Mouse (Mus musculus): ENCODE measurements around the gene Adcy5. TPM values are rescaled to one million over a fixed set of nuclear protein-coding genes. Genes with fewer than 3 reads are reported as not detected.

Gene Adcy5
- polyA plus RNA-seq, 1 experiment from 2014 or later: 2.6 TPM

- 85% methylated on average over 2 of the region's 2 CpGs for WGBS
- Histone ChIP-seq H3K4me3 (no peak overlapping the region), H3K9ac (no peak overlapping the region), H3K36me3 (no peaks in the 10 kb centered on the region; the same call in 1 of the 2 replicates), H3K27me3 (no peaks in the 10 kb centered on the region), H3K27ac (no peak overlapping the region), H3K4me1 (no peaks in the 10 kb centered on the region), H3K4me2 (replicated peaks) (no peak overlapping the region), H3K9me3 (no peaks in the 10 kb centered on the region)
- no peak for ATAC-seq (ENCODE audit: low FRiP score, low read depth)
Observed at GRCm38 (mm10) chr16:35282456-35282855, 127.8 kb downstream of the Adcy5 start.

- H3K27ac ChIP-seq: no peak overlapping the region
- H3K36me3 ChIP-seq: no peaks in the 10 kb centered on the region; the same call in 1 of the 2 replicates
- no peak overlapping the region for H3K4me3 ChIP-seq
- no peak overlapping the region for H3K9ac ChIP-seq
- no peaks in the 10 kb centered on the region for H3K9me3 ChIP-seq
- no peaks in the 10 kb centered on the region for H3K4me1 ChIP-seq
- no peak overlapping the region for H3K4me2 ChIP-seq (replicated peaks)
- ATAC-seq (ENCODE audit: low FRiP score, low read depth): no peak
- H3K27me3 ChIP-seq: no peaks in the 10 kb centered on the region
- WGBS: 82% methylated on average over 9 of the region's 9 CpGs
Observed at GRCm38 (mm10) chr16:35285821-35286220, 131.1 kb downstream of the Adcy5 start.

- no peak overlapping the region for H3K9ac ChIP-seq
- no peaks in the 10 kb centered on the region; the same call in 1 of the 2 replicates for H3K36me3 ChIP-seq
- no peak overlapping the region for H3K4me2 ChIP-seq (replicated peaks)
- no peaks in the 10 kb centered on the region for H3K4me1 ChIP-seq
- H3K27ac ChIP-seq: no peak overlapping the region
- 89% methylated on average over 5 of the region's 5 CpGs for WGBS
- H3K27me3 ChIP-seq: no peaks in the 10 kb centered on the region
- H3K9me3 ChIP-seq: no peaks in the 10 kb centered on the region
- no peak overlapping the region for H3K4me3 ChIP-seq
- ATAC-seq (ENCODE audit: low FRiP score, low read depth): no peak
Observed at GRCm38 (mm10) chr16:35287244-35287643, 132.6 kb downstream of the Adcy5 start.

GRCm38 (mm10) chr16:35297786-35298185 is 143.1 kb downstream of the Adcy5 start:
- Histone ChIP-seq H3K4me2 (replicated peaks) (no peak overlapping the region), H3K4me1 (no peaks in the 10 kb centered on the region), H3K27me3 (no peaks in the 10 kb centered on the region), H3K9ac (no peak overlapping the region), H3K4me3 (no peak overlapping the region), H3K36me3 (peaks cover 9% of the 10 kb centered on the region), H3K9me3 (no peaks in the 10 kb centered on the region), H3K27ac (no peak overlapping the region)
- 80% methylated on average over 5 of the region's 5 CpGs for WGBS
- ATAC-seq (ENCODE audit: low FRiP score, low read depth): no peak

- H3K27me3 ChIP-seq: no peaks in the 10 kb centered on the region
- 90% methylated on average over 6 of the region's 6 CpGs for WGBS
- no peak for ATAC-seq (ENCODE audit: low FRiP score, low read depth)
- no peak overlapping the region for H3K9ac ChIP-seq
- H3K27ac ChIP-seq: no peak overlapping the region
- no peaks in the 10 kb centered on the region for H3K9me3 ChIP-seq
- no peak overlapping the region for H3K4me3 ChIP-seq
- no peak overlapping the region for H3K4me2 ChIP-seq (replicated peaks)
- no peaks in the 10 kb centered on the region for H3K4me1 ChIP-seq
- H3K36me3 ChIP-seq: peaks cover 25% of the 10 kb centered on the region
Observed at GRCm38 (mm10) chr16:35300156-35300555, 145.5 kb downstream of the Adcy5 start.

- Histone ChIP-seq H3K36me3 (peaks cover 25% of the 10 kb centered on the region), H3K9ac (no peak overlapping the region), H3K9me3 (no peaks in the 10 kb centered on the region), H3K27me3 (no peaks in the 10 kb centered on the region), H3K27ac (no peak overlapping the region), H3K4me3 (no peak overlapping the region), H3K4me1 (no peaks in the 10 kb centered on the region), H3K4me2 (replicated peaks) (no peak overlapping the region)
- 43% methylated on average over 7 of the region's 7 CpGs for WGBS
- ATAC-seq (ENCODE audit: low FRiP score, low read depth): 0 out of 2 replicates have a peak, but pooled peaks have one; percentile 59
Observed at GRCm38 (mm10) chr16:35302441-35303280, 148.0 kb downstream of the Adcy5 start.

GRCm38 (mm10) chr16:35303721-35304120 is 149.0 kb downstream of the Adcy5 start:
- WGBS: 92% methylated on average over 6 of the region's 6 CpGs
- ATAC-seq (ENCODE audit: low FRiP score, low read depth): no peak
- H3K4me2 ChIP-seq (replicated peaks): no peak overlapping the region

GRCm38 (mm10) chr16:35304416-35304815 is 149.7 kb downstream of the Adcy5 start:
- Histone ChIP-seq H3K4me1 (no peaks in the 10 kb centered on the region), H3K4me2 (replicated peaks) (no peak overlapping the region), H3K9me3 (no peaks in the 10 kb centered on the region), H3K36me3 (peaks cover 22% of the 10 kb centered on the region), H3K9ac (no peak overlapping the region), H3K4me3 (no peak overlapping the region), H3K27ac (no peak overlapping the region), H3K27me3 (no peaks in the 10 kb centered on the region)
- no peak for ATAC-seq (ENCODE audit: low FRiP score, low read depth)
- WGBS: 82% methylated on average over 5 of the region's 5 CpGs

More at GRCm38 (mm10) chr16:35303721-35304120, 149.0 kb downstream of the Adcy5 start:
- H3K4me3 ChIP-seq: no peak overlapping the region
- H3K9ac ChIP-seq: no peak overlapping the region
- peaks cover 25% of the 10 kb centered on the region for H3K36me3 ChIP-seq
- H3K27me3 ChIP-seq: no peaks in the 10 kb centered on the region
- no peaks in the 10 kb centered on the region for H3K9me3 ChIP-seq
- H3K27ac ChIP-seq: no peak overlapping the region
- H3K4me1 ChIP-seq: no peaks in the 10 kb centered on the region

- 84% methylated on average over 7 of the region's 7 CpGs for WGBS
- ATAC-seq (ENCODE audit: low FRiP score, low read depth): no peak
Observed at GRCm38 (mm10) chr16:35305226-35305625, 150.5 kb downstream of the Adcy5 start.

GRCm38 (mm10) chr16:35306631-35307030 is 152.0 kb downstream of the Adcy5 start:
- H3K4me1 ChIP-seq: no peaks in the 10 kb centered on the region
- no peak overlapping the region for H3K4me2 ChIP-seq (replicated peaks)
- no peak for ATAC-seq (ENCODE audit: low FRiP score, low read depth)
- H3K9ac ChIP-seq: no peak overlapping the region
- H3K36me3 ChIP-seq: peaks cover 16% of the 10 kb centered on the region
- H3K27ac ChIP-seq: no peak overlapping the region
- 85% methylated on average over 2 of the region's 2 CpGs for WGBS
- no peaks in the 10 kb centered on the region for H3K27me3 ChIP-seq
- no peak overlapping the region for H3K4me3 ChIP-seq
- no peaks in the 10 kb centered on the region for H3K9me3 ChIP-seq

More at GRCm38 (mm10) chr16:35305226-35305625, 150.5 kb downstream of the Adcy5 start:
- Histone ChIP-seq H3K9ac (no peak overlapping the region), H3K4me3 (no peak overlapping the region), H3K27me3 (no peaks in the 10 kb centered on the region), H3K36me3 (peaks cover 16% of the 10 kb centered on the region), H3K27ac (no peak overlapping the region), H3K4me1 (no peaks in the 10 kb centered on the region), H3K9me3 (no peaks in the 10 kb centered on the region), H3K4me2 (replicated peaks) (no peak overlapping the region)

- ATAC-seq (ENCODE audit: low FRiP score, low read depth): no peak
- WGBS: 74% methylated on average over 2 of the region's 2 CpGs
- H3K4me1 ChIP-seq: no peaks in the 10 kb centered on the region
- no peak overlapping the region for H3K9ac ChIP-seq
- no peaks in the 10 kb centered on the region for H3K27me3 ChIP-seq
- H3K36me3 ChIP-seq: peaks cover 16% of the 10 kb centered on the region
- no peak overlapping the region for H3K4me3 ChIP-seq
- H3K27ac ChIP-seq: no peak overlapping the region
- no peak overlapping the region for H3K4me2 ChIP-seq (replicated peaks)
- no peaks in the 10 kb centered on the region for H3K9me3 ChIP-seq
Observed at GRCm38 (mm10) chr16:35307331-35307730, 152.7 kb downstream of the Adcy5 start.

GRCm38 (mm10) chr16:35308016-35308415 is 153.3 kb downstream of the Adcy5 start:
- H3K9me3 ChIP-seq: no peaks in the 10 kb centered on the region
- H3K4me3 ChIP-seq: no peak overlapping the region
- H3K4me1 ChIP-seq: no peaks in the 10 kb centered on the region
- no peak for ATAC-seq (ENCODE audit: low FRiP score, low read depth)
- peaks cover 19% of the 10 kb centered on the region for H3K36me3 ChIP-seq
- H3K27ac ChIP-seq: no peak overlapping the region
- no peak overlapping the region for H3K4me2 ChIP-seq (replicated peaks)
- WGBS: 77% methylated on average over 6 of the region's 6 CpGs
- no peak overlapping the region for H3K9ac ChIP-seq
- H3K27me3 ChIP-seq: no peaks in the 10 kb centered on the region
